Mouse (Mus musculus) thymus, adult 2 months (tissue): ENCODE data around the gene Psmd14.

Source experiments
- CTCF ChIP-seq: fragments of 200-500 bp; IDR thresholded peaks from 2 replicates; pipeline ENCODE4 v1.5.1; 2012; ENCODE audit warnings: mild to moderate bottlenecking, control low read depth, low read length, moderate library complexity, borderline replicate concordance; ENCODE audit not compliant: control insufficient read depth, poor library complexity, insufficient read depth; ENCODE audit errors: extremely low read depth
- POLR2A ChIP-seq: fragments of 200-500 bp; IDR thresholded peaks from 2 replicates; pipeline ENCODE4 v1.6.1; 2012; ENCODE audit warnings: mild to moderate bottlenecking, low read length, control low read depth, moderate library complexity; ENCODE audit not compliant: control insufficient read depth, poor library complexity, insufficient read depth; ENCODE audit errors: extremely low read depth

DNA sequence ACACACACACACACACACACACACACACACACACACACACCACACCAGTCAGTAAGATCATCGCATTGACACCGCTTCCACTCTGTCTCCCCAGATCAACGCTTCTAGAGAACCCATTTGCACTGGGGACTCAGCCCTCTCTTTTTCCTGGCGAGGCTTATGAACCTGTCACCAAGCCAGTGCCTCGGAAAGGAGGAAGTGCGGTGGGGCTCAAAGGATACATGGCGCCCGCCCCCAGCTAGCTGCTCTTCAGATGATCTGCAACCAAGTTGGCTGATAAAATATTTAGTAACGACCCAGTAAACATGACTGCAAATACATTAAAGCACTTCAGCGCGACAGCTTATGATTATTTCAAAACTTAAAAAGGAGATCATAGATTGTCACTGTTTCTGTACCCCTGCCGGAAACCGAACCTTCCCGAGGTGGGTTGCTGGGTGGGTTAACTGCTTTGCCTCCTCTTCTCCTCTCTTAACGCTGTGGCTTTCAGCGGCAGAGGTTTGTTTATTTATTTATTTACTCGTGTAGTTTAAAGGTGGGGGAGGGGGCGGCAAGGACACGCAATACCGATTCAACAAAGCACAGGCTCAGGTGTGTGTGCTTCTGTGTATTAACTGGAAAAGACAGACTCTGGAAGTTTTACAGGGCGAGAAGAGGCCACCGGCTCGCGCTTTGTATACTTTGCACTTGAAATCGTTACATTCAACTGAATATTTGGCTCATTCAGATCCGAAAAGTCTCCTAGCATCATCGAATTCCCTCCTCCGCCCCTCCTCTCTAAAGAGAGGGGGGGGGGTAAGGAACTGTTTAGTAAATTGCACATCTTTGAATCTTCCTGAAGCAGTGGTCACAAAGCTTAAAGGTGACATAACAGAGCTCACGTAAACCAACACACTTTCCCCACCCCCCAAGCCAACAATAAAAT is 92.2 kb downstream of the Psmd14 start:
- no peak for TF ChIP-seq CTCF
- TF ChIP-seq POLR2A = no peak
